Mouse (Mus musculus) bone marrow, adult 2 months (tissue): ENCODE data around the gene Cacng2. TPM values are rescaled to one million over a fixed set of nuclear protein-coding genes. Genes with fewer than 3 reads are reported as not detected.

Experiments
- H3K27ac ChIP-seq: fragments of 200-500 bp; 2 replicates; pipeline ENCODE4 v1.5.1; 2012; ENCODE audit warnings: low read depth, mild to moderate bottlenecking, control low read depth, inconsistent platforms, low read length; ENCODE audit not compliant: control insufficient read depth, poor library complexity, insufficient read depth
- H3K4me1 ChIP-seq: fragments of 200-500 bp; 2 replicates; pipeline ENCODE4 v1.6.1; 2011; ENCODE audit warnings: low read length; ENCODE audit not compliant: control insufficient read depth, insufficient read depth
- H3K4me3 ChIP-seq: fragments of 200-500 bp; replicated peaks from 2 replicates; pipeline ENCODE3; 2011; ENCODE audit warnings: mild to moderate bottlenecking, low read depth, low read length, control low read depth; ENCODE audit not compliant: control insufficient read depth
- CTCF ChIP-seq: fragments of 200-500 bp; IDR thresholded peaks from 2 replicates; pipeline ENCODE4 v1.5.1; 2011; ENCODE audit warnings: low read length, control low read depth; ENCODE audit not compliant: control insufficient read depth, insufficient read depth
- POLR2A ChIP-seq: fragments of 200-500 bp; IDR thresholded peaks from 2 replicates; pipeline ENCODE4 v1.6.1; 2011; ENCODE audit warnings: low read depth, mild to moderate bottlenecking, control low read depth, low read length, borderline replicate concordance; ENCODE audit not compliant: control insufficient read depth
- WGBS: fragments of 180-500 bp; shearing (Covaris S2); methylation state at CpG from one replicate; pipeline ENCODE4 v1.1.7; 2018; 5-methylcytosine and 5-hydroxymethylcytosine counted together
- polyA plus RNA-seq: library from polyadenylated mRNA; stranded (reverse); fragments of >200 nt; gene quantifications from 2 replicates; pipeline ENCODE4 v1.2.4, GENCODE M21; 2011; ENCODE audit warnings: low replicate concordance; ENCODE audit not compliant: missing spikeins, insufficient read depth, insufficient read length

Gene Cacng2
- polyA plus RNA-seq, 1 experiment: 0.27 TPM

GRCm38 (mm10) chr15:78153045-78153775, 33.4 kb upstream of the Cacng2 start:
- Histone ChIP-seq H3K4me1 (no peaks in the 10 kb centered on the region), H3K4me3 (no peak overlapping the region), H3K27ac (no peak overlapping the region)
- WGBS: 57% methylated on average over 11 of the region's 11 CpGs
- TF ChIP-seq CTCF (no peak), POLR2A (no peak)

- Histone ChIP-seq H3K27ac (no peak overlapping the region), H3K4me3 (no peak overlapping the region), H3K4me1 (no peaks in the 10 kb centered on the region)
- WGBS: 55% methylated on average over 7 of the region's 7 CpGs
- TF ChIP-seq POLR2A (no peak), CTCF (no peak)
These were observed 28.7 kb upstream of the Cacng2 start for GRCm38 (mm10) chr15:78148565-78148964.

- Histone ChIP-seq H3K27ac (no peak overlapping the region), H3K4me1 (no peaks in the 10 kb centered on the region), H3K4me3 (no peak overlapping the region)
- TF ChIP-seq CTCF (no peak), POLR2A (no peak)
- 79% methylated on average over 8 of the region's 8 CpGs for WGBS
These were observed 20.4 kb upstream of the Cacng2 start for GRCm38 (mm10) chr15:78140226-78140625.

GRCm38 (mm10) chr15:78134606-78135005, 14.8 kb upstream of the Cacng2 start:
- H3K4me1 ChIP-seq: no peaks in the 10 kb centered on the region
- 71% methylated on average over 6 of the region's 6 CpGs for whole genome bisulfite sequencing
- no peak overlapping the region for H3K27ac ChIP-seq
- no peak for TF ChIP-seq POLR2A
- no peak overlapping the region for H3K4me3 ChIP-seq

GRCm38 (mm10) chr15:78133389-78133788, 13.6 kb upstream of the Cacng2 start:
- Histone ChIP-seq H3K4me1 (no peaks in the 10 kb centered on the region), H3K27ac (no peak overlapping the region), H3K4me3 (no peak overlapping the region)
- 51% methylated on average over 2 of the region's 2 CpGs for WGBS
- TF ChIP-seq CTCF (no peak), POLR2A (no peak)

GRCm38 (mm10) chr15:78119248-78119647, 580 bp downstream of the Cacng2 start:
- WGBS: 16% methylated on average over 39 of the region's 39 CpGs

GRCm38 (mm10) chr15:78118275-78118995, 1.4 kb downstream of the Cacng2 start:
- TF ChIP-seq CTCF: no peak
- no peak for TF ChIP-seq POLR2A
- no peaks in the 10 kb centered on the region for H3K4me1 ChIP-seq
- WGBS: 63% methylated on average over 18 of the region's 18 CpGs
- no peak overlapping the region for H3K27ac ChIP-seq
- H3K4me3 ChIP-seq: no peak overlapping the region

More at GRCm38 (mm10) chr15:78119248-78119647, 580 bp downstream of the Cacng2 start:
- Histone ChIP-seq H3K27ac (no peak overlapping the region), H3K4me1 (no peaks in the 10 kb centered on the region), H3K4me3 (no peak overlapping the region)
- TF ChIP-seq POLR2A (no peak), CTCF (no peak)

- no peak overlapping the region for H3K27ac ChIP-seq
- WGBS: 86% methylated on average over 16 of the region's 16 CpGs
- H3K4me3 ChIP-seq: no peak overlapping the region
- no peaks in the 10 kb centered on the region for H3K4me1 ChIP-seq
- no peak for TF ChIP-seq POLR2A
- no peak for TF ChIP-seq CTCF
These were observed 2.1 kb downstream of the Cacng2 start for GRCm38 (mm10) chr15:78117731-78118130.
